Mouse (Mus musculus): ENCODE measurements at regions not wholly inside any gene's neighbourhood (a gene's known extent, or its start where the extent isn't known, plus 50 kb on each side); places are given as distances from the start of the nearest gene placed in this dataset.

DNA sequence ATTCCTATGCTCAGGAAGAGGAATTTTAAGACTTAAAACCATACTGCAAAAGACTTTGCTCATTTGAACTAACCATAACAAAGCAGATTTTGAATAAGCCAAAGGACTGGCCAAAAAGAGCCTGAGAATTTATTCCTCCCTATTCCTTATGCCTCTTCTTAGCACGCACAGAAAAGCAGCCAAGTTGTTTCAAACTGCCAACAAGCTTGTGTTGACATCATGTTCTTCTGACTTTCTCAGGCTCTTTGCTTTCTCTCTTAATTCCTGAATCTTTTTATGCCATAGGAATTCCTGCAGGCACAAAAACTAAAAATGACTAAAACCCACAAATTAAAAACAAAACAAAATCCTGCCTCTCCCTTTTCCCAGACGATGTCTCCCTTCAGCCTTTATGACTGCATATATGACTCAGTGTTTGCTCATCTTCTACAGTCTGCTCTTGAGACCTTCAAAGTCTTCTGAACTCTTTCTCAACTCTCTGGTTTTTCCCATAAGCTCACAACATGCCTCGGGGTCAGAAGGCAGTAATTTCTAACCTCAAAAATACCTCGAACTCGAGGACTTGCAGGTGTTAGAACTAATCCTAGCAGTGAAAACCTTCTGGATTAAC is 77.9 kb upstream of the Ctsc start:
- TF ChIP-seq CTCF (IDR thresholded peaks at IDR 0.05; ENCODE audit: low read depth) = no peak
- no peak for TF ChIP-seq EP300 (IDR thresholded peaks at IDR 0.05; ENCODE audit: low read depth)
